Mouse (Mus musculus) ES-E14 (cell line): ENCODE measurements at regions not wholly inside any gene's neighbourhood (a gene's known extent, or its start where the extent isn't known, plus 50 kb on each side); places are given as distances from the start of the nearest gene placed in this dataset.

ENCODE experiments used
- DNase-seq: peaks from one replicate; pipeline ENCODE4 v3.0.0-alpha.2; 2013; ENCODE audit warnings: low read depth, low spot score
- H3K27ac ChIP-seq: 2 replicates; pipeline ENCODE4 v1.5.1; 2012; ENCODE audit warnings: low read depth, mild to moderate bottlenecking, low read length, moderate library complexity, mixed read lengths; ENCODE audit not compliant: poor library complexity, insufficient read depth, severe bottlenecking
- H3K36me3 ChIP-seq: 2 replicates; pipeline ENCODE4 v1.6.1; 2012; ENCODE audit warnings: mild to moderate bottlenecking, low read length, moderate library complexity, mixed read lengths; ENCODE audit not compliant: control insufficient read depth, poor library complexity, insufficient read depth, severe bottlenecking
- H3K4me1 ChIP-seq, 2 experiments: fragments of 150-350 bp in 1 of 2; sonication (generic) in 1 of 2; 2 replicates each; pipeline ENCODE4 v1.6.1; 2012; ENCODE audit warnings: low read length in 2 of 2, mild to moderate bottlenecking in 1 of 2, mixed read lengths in 1 of 2; ENCODE audit not compliant: control insufficient read depth in 2 of 2, insufficient read depth in 2 of 2, poor library complexity in 1 of 2
- H3K4me3 ChIP-seq, 2 experiments: fragments of 150-350 bp in 1 of 2; sonication (generic) in 1 of 2; 2 replicates each; pipeline ENCODE4 v1.5.1; 2012; ENCODE audit warnings: low read length in 2 of 2, low read depth in 1 of 2, mild to moderate bottlenecking in 1 of 2, mixed read lengths in 1 of 2; ENCODE audit not compliant: insufficient read depth in 1 of 2, poor library complexity in 1 of 2, severe bottlenecking in 1 of 2
- H3K9ac ChIP-seq: 2 replicates; pipeline ENCODE4 v1.6.1; 2012; ENCODE audit warnings: low read depth, mild to moderate bottlenecking, low read length, mixed read lengths; ENCODE audit not compliant: poor library complexity, insufficient read depth, severe bottlenecking
- H3K9me3 ChIP-seq: fragments of 150-350 bp; sonication (generic); 2 replicates; pipeline ENCODE4 v1.6.1; 2012; ENCODE audit warnings: low read depth, mild to moderate bottlenecking, low read length; ENCODE audit not compliant: control insufficient read depth, insufficient read depth
- CHD2 ChIP-seq: IDR thresholded peaks from 2 replicates; pipeline ENCODE4 v1.6.1; 2014; ENCODE audit warnings: mild to moderate bottlenecking, low read depth, low read length, inconsistent platforms
- HCFC1 ChIP-seq: IDR thresholded peaks from 2 replicates; pipeline ENCODE4 v1.6.1; 2012; ENCODE audit warnings: low read length, inconsistent platforms, borderline replicate concordance; ENCODE audit not compliant: insufficient read depth
- MAFK ChIP-seq: IDR thresholded peaks from 2 replicates; pipeline ENCODE4 v1.6.1; 2014; ENCODE audit warnings: mild to moderate bottlenecking, low read depth, low read length, inconsistent platforms; ENCODE audit not compliant: insufficient read depth
- ZC3H11A ChIP-seq: IDR thresholded peaks from 2 replicates; pipeline ENCODE4 v1.6.1; 2012; ENCODE audit warnings: low read depth, mild to moderate bottlenecking, inconsistent platforms, low read length, borderline replicate concordance
- ZNF384 ChIP-seq: IDR thresholded peaks from 2 replicates; pipeline ENCODE4 v1.6.1; 2012; ENCODE audit warnings: low read depth, low read length, inconsistent platforms
- in situ Hi-C, 2 experiments: fragments of 600-800 bp; cut with MboI; formaldehyde crosslinking; loops; one replicate each; pipeline ENCODE4 v1.15.1; 2025; ENCODE audit warnings: low sequenced_read_pairs in 2 of 2, inconsistent platforms in 1 of 2; ENCODE audit not compliant: unreplicated experiment in 2 of 2

DNA sequence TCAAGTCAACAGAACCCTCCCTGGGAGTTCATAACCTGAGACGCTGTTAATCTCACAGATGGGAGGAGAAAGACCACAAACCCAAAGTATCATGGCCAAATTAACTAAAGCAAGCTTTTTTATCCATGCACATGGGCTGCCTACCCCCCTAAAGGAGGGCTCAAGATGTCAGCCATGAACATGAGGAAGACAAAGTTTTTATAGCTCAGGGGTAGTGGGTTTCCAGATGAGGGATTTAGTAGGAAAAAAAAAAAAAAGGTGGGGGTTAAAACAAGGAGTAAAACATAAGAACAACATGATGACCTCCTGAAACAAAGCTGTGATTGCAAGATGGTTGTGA is 314.8 kb upstream of the Jmjd1c start:
- no peak for TF ChIP-seq MAFK
- TF ChIP-seq ZC3H11A = no peak
- TF ChIP-seq CHD2 = no peak
- no peak for TF ChIP-seq ZNF384
- TF ChIP-seq HCFC1 = no peak
- Histone ChIP-seq H3K4me1 (no peaks in the 10 kb centered on the region), H3K27ac (no peak overlapping the region), H3K9me3 (no peaks in the 10 kb centered on the region), H3K9ac (no peak overlapping the region), H3K36me3 (no peaks in the 10 kb centered on the region), H3K4me3 (no peak overlapping the region)
- DNase-seq = no peak
- in situ Hi-C loops = no loop called here

DNA sequence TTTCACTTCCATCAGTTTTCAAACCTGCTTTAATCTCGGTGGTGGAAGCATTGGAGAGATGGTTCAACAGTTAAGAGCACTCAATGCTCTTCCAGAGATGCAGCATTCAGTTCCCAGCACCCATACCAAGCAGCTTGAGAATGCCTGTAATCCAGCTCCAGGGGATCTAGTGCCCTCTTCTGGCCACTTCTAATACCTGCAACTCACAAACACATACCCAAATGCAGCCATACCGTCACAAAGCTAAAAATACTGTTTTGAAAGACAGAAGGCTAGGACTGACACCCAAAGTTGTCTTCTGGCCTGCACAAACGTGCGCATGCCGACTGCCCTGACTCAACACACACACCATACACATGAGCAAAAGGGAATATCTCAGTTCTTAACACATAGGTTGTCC is 313.9 kb upstream of the Jmjd1c start:
- Histone ChIP-seq H3K9me3 (no peaks in the 10 kb centered on the region), H3K9ac (no peak overlapping the region), H3K27ac (no peak overlapping the region), H3K4me3 (no peak overlapping the region), H3K36me3 (no peaks in the 10 kb centered on the region), H3K4me1 (no peaks in the 10 kb centered on the region)
- DNase-seq = peak; percentile 27
- in situ Hi-C loops = no loop called here
- no peak for TF ChIP-seq MAFK
- no peak for TF ChIP-seq CHD2
- no peak for TF ChIP-seq ZNF384
- peak; percentile 55; the same call in 1 of the 2 replicates for TF ChIP-seq ZC3H11A
- no peak for TF ChIP-seq HCFC1

DNA sequence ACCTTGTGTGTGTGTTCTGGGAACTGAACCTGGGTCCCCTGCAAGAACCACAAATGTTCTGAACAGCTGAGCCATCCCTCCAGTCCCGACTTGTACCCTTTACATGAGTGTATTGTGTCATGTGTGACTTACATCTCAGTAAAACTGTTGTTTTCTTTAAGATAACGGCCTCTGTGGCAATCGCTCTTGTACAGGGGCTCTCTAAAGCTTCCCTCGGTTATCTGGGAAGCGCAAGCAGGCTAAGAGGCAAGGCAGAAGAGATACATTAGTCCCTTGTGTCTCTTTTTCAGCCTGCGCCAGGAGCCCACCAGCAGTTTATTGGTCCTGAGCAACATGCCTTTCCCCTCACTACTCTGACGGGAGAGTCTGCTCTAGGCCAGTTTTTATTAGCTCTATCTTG is 308.1 kb upstream of the Jmjd1c start:
- H3K4me3 ChIP-seq = no peak overlapping the region
- no peak for DNase-seq

DNA sequence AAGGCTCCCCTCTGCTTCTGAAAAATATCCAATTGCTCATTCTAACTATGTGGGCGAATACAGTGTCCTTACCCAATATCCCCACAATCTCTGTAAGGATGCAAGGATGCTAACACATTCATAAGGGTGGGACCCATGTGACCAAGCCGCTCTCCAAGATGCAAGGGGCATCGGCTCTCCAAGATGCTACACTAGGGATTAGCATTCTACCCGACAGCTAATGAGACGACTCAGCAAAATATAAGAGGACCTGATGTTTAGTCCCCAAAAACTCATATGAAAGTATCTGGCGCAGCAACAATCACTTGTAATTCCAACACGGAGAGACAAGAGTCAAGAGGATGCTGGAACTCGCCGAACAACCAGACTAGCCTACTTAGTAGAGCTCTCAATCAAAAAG is 299.6 kb upstream of the Jmjd1c start:
- TF ChIP-seq ZC3H11A (no peak), MAFK (peak; percentile 51)
- no peaks in the 10 kb centered on the region for H3K36me3 ChIP-seq
- in situ Hi-C loops = no loop called here
- H3K4me3 ChIP-seq = no peak overlapping the region
- H3K27ac ChIP-seq = no peak overlapping the region
- no peaks in the 10 kb centered on the region for H3K4me1 ChIP-seq
- no peak for DNase-seq
- no peaks in the 10 kb centered on the region for H3K9me3 ChIP-seq
- H3K9ac ChIP-seq = no peak overlapping the region

More for the DNA sequence above, 308.1 kb upstream of the Jmjd1c start:
- Histone ChIP-seq H3K4me1 (no peaks in the 10 kb centered on the region), H3K27ac (no peak overlapping the region), H3K9me3 (no peaks in the 10 kb centered on the region), H3K36me3 (no peaks in the 10 kb centered on the region), H3K9ac (no peak overlapping the region)
- in situ Hi-C loops = no loop called here
- TF ChIP-seq CHD2 = no peak
- TF ChIP-seq ZC3H11A = no peak
- no peak for TF ChIP-seq ZNF384
- TF ChIP-seq HCFC1 = no peak
- TF ChIP-seq MAFK = no peak

DNA sequence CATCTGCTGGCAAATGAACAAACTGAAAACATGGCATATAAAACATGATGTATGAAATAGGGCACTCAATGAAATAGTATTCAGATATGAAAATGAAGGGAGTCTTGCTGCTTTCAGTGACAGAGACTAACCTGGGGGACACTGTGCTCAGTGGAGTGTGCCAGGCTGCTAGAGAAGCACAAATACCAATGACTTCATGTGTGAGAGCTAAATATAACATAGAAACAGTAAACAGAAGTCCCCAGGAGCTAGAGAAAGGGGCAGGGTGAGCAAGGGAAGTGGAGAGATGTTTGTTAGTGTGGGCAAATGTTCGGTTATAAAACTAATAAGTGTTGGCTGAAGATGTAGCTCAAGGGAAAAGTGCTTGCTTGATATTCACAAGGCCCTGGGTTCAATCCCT is 293.2 kb upstream of the Jmjd1c start:
- in situ Hi-C loops = no loop called here
- no peak for TF ChIP-seq MAFK
- no peak for TF ChIP-seq ZNF384
- TF ChIP-seq HCFC1 = no peak
- TF ChIP-seq CHD2 = no peak
- no peak for TF ChIP-seq ZC3H11A

More for the DNA sequence above, 293.2 kb upstream of the Jmjd1c start:
- Histone ChIP-seq H3K36me3 (no peaks in the 10 kb centered on the region), H3K9ac (no peak overlapping the region), H3K9me3 (no peaks in the 10 kb centered on the region), H3K4me1 (no peaks in the 10 kb centered on the region), H3K4me3 (no peak overlapping the region), H3K27ac (no peak overlapping the region)
- no peak for DNase-seq
